In the genomic region with DNA sequence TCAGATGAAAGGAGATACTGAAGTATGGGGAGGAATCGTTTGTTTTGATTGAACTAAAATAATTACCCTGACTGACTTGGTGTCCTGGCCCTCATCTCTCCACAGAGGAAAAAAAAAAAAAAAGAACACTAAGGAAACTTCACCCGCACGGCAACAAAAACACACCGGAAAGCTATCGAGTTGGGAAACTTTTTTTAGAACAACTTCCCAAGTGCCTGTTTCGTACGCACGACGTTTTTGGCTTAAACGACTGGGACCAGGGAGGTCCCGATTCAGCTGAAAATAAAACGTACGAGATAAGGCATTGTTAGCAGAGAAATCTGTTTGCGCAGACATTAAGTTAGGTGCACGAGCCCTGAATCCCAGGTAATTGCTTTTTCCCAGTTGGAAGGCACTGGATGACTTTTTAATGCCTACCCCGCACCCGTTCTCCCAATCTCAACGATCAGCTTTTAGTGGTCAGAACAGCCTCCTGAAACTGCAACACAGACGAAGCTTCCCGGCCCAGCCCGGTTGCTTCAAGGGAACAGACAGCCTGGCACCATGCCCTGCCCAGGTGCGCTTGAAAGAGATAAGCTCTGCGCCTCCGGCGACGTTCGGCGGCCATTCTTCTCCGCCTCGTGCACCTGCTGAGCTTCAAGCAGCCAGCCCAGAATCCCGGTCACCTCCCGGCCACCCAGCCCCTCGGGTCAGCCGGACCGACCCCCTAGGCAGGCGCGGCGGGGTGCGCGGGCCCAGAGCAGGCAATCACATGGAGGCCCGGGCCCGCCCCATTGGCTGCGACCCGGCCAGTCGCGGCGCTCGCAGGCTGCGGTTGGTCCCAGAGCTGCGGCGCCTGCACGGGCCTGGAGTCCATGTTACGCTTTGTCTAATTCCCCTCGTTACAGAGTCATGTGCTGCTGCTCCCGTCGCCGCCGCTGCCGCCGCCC, we compare ENCODE assay signal across 7 mouse cellular contexts. TPM values are rescaled to one million over a fixed set of nuclear protein-coding genes. Genes with fewer than 3 reads are reported as not detected.
DNase-seq lines count a peak whose midpoint lies in the region; ATAC-seq and TF ChIP-seq lines count a peak whose summit lies in the region.

A gene (plus strand): TSS at position 829 of the 929 bp plus-strand sequence.

- ATAC-seq in embryonic facial prominence, embryonic 14.5 days (ENCODE audit: low read depth): peak; percentile 94
- ATAC-seq in kidney, embryonic 14.5 days (ENCODE audit: low FRiP score, low TSS enrichment): peak; percentile 94
- ATAC-seq in limb, embryonic 15.5 days (ENCODE audit: insufficient number of reproducible peaks, low FRiP score, low TSS enrichment, low read depth): peak; percentile 82
- peak; percentile 95 for ATAC-seq in midbrain, postnatal 0 days (ENCODE audit: low FRiP score)

- peak within 1 kb of the TSS; percentile 91 for H3K27ac ChIP-seq in embryonic facial prominence, embryonic 14.5 days (replicated peaks; ENCODE audit: low read depth, low read length)
- H3K27ac ChIP-seq in kidney, embryonic 14.5 days (ENCODE audit: low read depth, low read length): peak within 1 kb of the TSS; percentile 98
- peak within 1 kb of the TSS; percentile 75 for H3K27ac ChIP-seq in limb, embryonic 15.5 days
- H3K27ac ChIP-seq in midbrain, postnatal 0 days (ENCODE audit: low read depth, low read length): peak within 1 kb of the TSS; percentile 96

- H3K36me3 ChIP-seq in embryonic facial prominence, embryonic 14.5 days (ENCODE audit: control insufficient read depth, insufficient read depth, low read length): no peaks in the 10 kb centered on the region
- 0 out of 2 replicates have a peak, but pooled peaks cover under 1% of the 10 kb centered on the region for H3K36me3 ChIP-seq in kidney, embryonic 14.5 days (ENCODE audit: control insufficient read depth, insufficient read depth, low read length)
- H3K36me3 ChIP-seq in limb, embryonic 15.5 days: no peaks in the 10 kb centered on the region
- H3K36me3 ChIP-seq in midbrain, postnatal 0 days (ENCODE audit: insufficient read depth, low read length): no peaks in the 10 kb centered on the region

- peak within 1 kb of the TSS; percentile 95 for H3K9ac ChIP-seq in embryonic facial prominence, embryonic 14.5 days (ENCODE audit: low read depth, low read length)
- H3K9ac ChIP-seq in kidney, embryonic 14.5 days (ENCODE audit: low read depth, low read length): peak within 1 kb of the TSS; percentile 98
- H3K9ac ChIP-seq in limb, embryonic 15.5 days: peak within 1 kb of the TSS; percentile 80
- peak within 1 kb of the TSS; percentile 100 for H3K9ac ChIP-seq in midbrain, postnatal 0 days (replicated peaks; ENCODE audit: low read length, poor library complexity, severe bottlenecking)

- 2% methylated on average over 38 of the region's 60 CpGs for WGBS in embryonic facial prominence, embryonic 14.5 days
- 1% methylated on average over 60 of the region's 60 CpGs for WGBS in kidney, embryonic 14.5 days
- WGBS in limb, embryonic 15.5 days: 2% methylated on average over 60 of the region's 60 CpGs
- 2% methylated on average over 49 of the region's 60 CpGs for WGBS in midbrain, postnatal 0 days

- no peaks in the 10 kb centered on the region for H3K27me3 ChIP-seq in embryonic facial prominence, embryonic 14.5 days (replicated peaks; ENCODE audit: control insufficient read depth, insufficient read depth, low read length)
- H3K27me3 ChIP-seq in kidney, embryonic 14.5 days (ENCODE audit: control insufficient read depth, insufficient read depth, low read length): no peaks in the 10 kb centered on the region
- no peaks in the 10 kb centered on the region for H3K27me3 ChIP-seq in limb, embryonic 15.5 days
- H3K27me3 ChIP-seq in midbrain, postnatal 0 days (ENCODE audit: insufficient read depth, low read length): no peaks in the 10 kb centered on the region

- peaks cover 29% of the 10 kb centered on the region for H3K4me1 ChIP-seq in embryonic facial prominence, embryonic 14.5 days (ENCODE audit: control insufficient read depth, insufficient read depth, low read length)
- peaks cover 32% of the 10 kb centered on the region; the same call in 1 of the 2 replicates for H3K4me1 ChIP-seq in kidney, embryonic 14.5 days (ENCODE audit: control insufficient read depth, insufficient read depth, low read length)
- peaks cover 30% of the 10 kb centered on the region for H3K4me1 ChIP-seq in limb, embryonic 15.5 days
- H3K4me1 ChIP-seq in midbrain, postnatal 0 days (ENCODE audit: insufficient read depth, low read length): peaks cover 12% of the 10 kb centered on the region; the same call in 1 of the 2 replicates

- peak; percentile 16; the same call in 1 of the 2 replicates for TF ChIP-seq CTCF in midbrain, postnatal 0 days (IDR thresholded peaks at IDR 0.05)

- H3K4me3 ChIP-seq in embryonic facial prominence, embryonic 14.5 days (ENCODE audit: low read depth, low read length): peak within 1 kb of the TSS; percentile 92
- peak within 1 kb of the TSS; percentile 94 for H3K4me3 ChIP-seq in kidney, embryonic 14.5 days (ENCODE audit: low read length)
- peak within 1 kb of the TSS; percentile 89 for H3K4me3 ChIP-seq in limb, embryonic 15.5 days
- H3K4me3 ChIP-seq in midbrain, postnatal 0 days (ENCODE audit: low read depth, low read length): peak within 1 kb of the TSS; percentile 96

- H3K4me2 ChIP-seq in embryonic facial prominence, embryonic 14.5 days (ENCODE audit: low read depth, low read length): peak within 1 kb of the TSS; percentile 96
- H3K4me2 ChIP-seq in kidney, embryonic 14.5 days (replicated peaks; ENCODE audit: low read depth, low read length): peak within 1 kb of the TSS; percentile 84
- H3K4me2 ChIP-seq in limb, embryonic 15.5 days: peak within 1 kb of the TSS; percentile 92
- H3K4me2 ChIP-seq in midbrain, postnatal 0 days (ENCODE audit: low read depth, low read length, poor library complexity, severe bottlenecking): peak within 1 kb of the TSS; percentile 82

- no peaks in the 10 kb centered on the region for H3K9me3 ChIP-seq in embryonic facial prominence, embryonic 14.5 days (ENCODE audit: control insufficient read depth, low read length)
- H3K9me3 ChIP-seq in kidney, embryonic 14.5 days (ENCODE audit: control insufficient read depth, low read length): no peaks in the 10 kb centered on the region
- H3K9me3 ChIP-seq in limb, embryonic 15.5 days: no peaks in the 10 kb centered on the region
- H3K9me3 ChIP-seq in midbrain, postnatal 0 days (ENCODE audit: low read length): no peaks in the 10 kb centered on the region

- DNase-seq in adrenal gland, postnatal 36 days: peak; percentile 92 to 94
- peak; percentile 91 for DNase-seq in embryonic facial prominence, embryonic 14.5 days (ENCODE audit: low spot score)
- peak; percentile 88 to 89 for DNase-seq in heart, adult 9 months (ENCODE audit: low spot score in 2 of 2)
- peak; percentile 90 for DNase-seq in midbrain, postnatal 0 days (ENCODE audit: low spot score)
- DNase-seq in spleen, postnatal 14 days (ENCODE audit: low spot score in 2 of 2): peak; percentile 59 to 70

RNA-seq across cellular contexts. Expression of the gene that starts here (rescaled TPM):
- 100 to 1,000 TPM in 1 of 2 experiments, 10 to 100 TPM in 1; 97.8 to 115 TPM for total RNA-seq in adrenal gland, postnatal 36 days (2021)
- 14.9 and 16.7 TPM in 2 replicates for polyA plus RNA-seq in embryonic facial prominence, embryonic 14.5 days (2014; fragmentation: Nextera tagmentation; extraction: Ambion mirVana)
- 22.7 and 42.1 TPM in 2 replicates for polyA plus RNA-seq in kidney, embryonic 14.5 days (2014; fragmentation: Nextera tagmentation; extraction: Ambion mirVana)
- polyA plus RNA-seq in limb, embryonic 15.5 days (2015; fragmentation: Nextera tagmentation; extraction: Ambion mirVana): 10.7 and 11.6 TPM in 2 replicates
- 18.5 and 19.1 TPM in 2 replicates for total RNA-seq in midbrain, postnatal 0 days (2014; rRNA removed)
- 30.1 and 30.4 TPM in 2 replicates for polyA plus RNA-seq in midbrain, postnatal 0 days (2015; fragmentation: Nextera tagmentation; extraction: Ambion mirVana)

Comparison
In these comparisons a context has a peak if more than half of its experiments do, and no peak if none do; other contexts are left out.
1. Peak in every context shown above with its lines: DNase-seq, ATAC-seq, H3K4me3 ChIP-seq and H3K27ac ChIP-seq.